Mouse (Mus musculus) frontal cortex, adult (tissue): ENCODE results near the gene Irf9.

Source experiments
- ATAC-seq: cut with Nextera tagmentation; 2 replicates; pipeline ENCODE4 v1.9.2; 2017; ENCODE audit warnings: mild to moderate bottlenecking, moderate library complexity, mixed read lengths; ENCODE audit not compliant: low TSS enrichment

The Irf9 gene

DNA sequence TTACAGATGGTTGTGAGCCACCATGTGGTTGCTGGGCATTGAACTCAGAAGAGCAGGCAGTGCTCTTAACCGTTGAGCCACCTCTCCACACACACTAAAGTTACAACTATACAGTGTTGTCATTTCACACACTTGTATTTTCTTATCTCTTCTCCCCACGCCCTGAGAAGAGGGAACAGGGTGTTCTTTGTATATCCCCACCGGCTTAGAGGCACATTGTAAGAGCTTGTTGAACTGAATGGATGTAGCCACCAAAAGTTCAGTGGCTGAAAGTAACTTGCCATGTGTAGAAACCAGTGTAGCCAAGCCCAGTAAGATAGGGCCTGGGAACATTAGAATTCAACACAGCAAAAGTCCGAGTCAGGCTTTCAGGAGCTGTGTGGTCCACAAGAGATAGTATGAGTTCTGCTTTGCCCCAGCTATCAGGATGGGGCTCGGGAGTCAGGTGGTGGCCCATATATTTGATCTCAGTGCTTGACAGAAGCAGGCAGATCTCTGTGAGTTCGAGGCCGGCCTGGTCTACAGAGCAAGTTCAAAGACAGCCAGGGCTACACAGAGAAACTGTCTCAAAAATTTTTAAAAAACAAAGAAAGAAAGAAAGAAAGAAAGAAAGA, 11.3 kb downstream of the Irf9 start:
- no peak for ATAC-seq

- ATAC-seq: no peak
Observed at GRCm38 (mm10) chr14:55615876-55616275, 12.5 kb downstream of the Irf9 start.

DNA sequence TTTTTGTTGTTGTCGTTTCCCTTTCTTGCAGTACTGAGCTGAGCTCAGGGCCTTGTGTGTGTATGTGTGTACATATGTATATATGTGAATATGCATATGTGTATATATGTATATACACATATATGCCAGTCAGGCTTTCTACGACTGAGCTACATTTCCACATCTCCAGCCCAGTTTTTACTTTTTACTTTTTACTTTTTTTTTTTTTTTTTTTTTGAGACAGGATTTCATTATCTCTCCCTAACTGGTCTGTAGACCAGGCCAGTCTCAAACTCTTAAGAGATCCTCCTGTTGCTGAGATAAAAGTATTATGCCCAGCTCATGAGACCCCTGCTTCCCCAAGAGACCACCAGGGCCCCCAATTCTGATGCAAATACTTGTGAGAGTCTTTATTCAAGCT, 13.5 kb downstream of the Irf9 start:
- ATAC-seq: no peak

DNA sequence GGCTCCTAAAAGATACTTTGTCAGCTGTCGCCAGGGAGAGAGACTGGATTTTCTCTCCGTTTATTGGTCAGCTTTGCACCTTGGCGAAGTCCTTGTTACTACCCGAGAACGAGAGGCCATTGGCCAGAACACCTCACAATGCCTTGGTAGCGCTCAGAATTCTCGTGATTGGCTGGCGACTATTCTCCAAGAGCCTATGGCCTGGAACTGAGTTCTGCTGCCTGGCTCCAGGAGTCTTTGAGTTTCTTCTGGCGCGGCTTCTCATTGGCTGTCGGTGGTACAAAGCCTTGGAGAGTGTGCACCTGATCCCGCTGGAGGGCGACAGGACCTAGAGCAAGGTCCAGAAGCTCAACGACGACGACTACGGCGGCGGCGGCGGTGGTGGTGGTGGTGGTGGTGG, 14.5 kb downstream of the Irf9 start, which contains the start of gene Rec8:
TSS of gene Rec8 (plus strand) at position 216 of the 400 bp plus-strand sequence.
- ATAC-seq: peak; percentile 72; the same call in 1 of the 2 replicates

- ATAC-seq: no peak
Observed at GRCm38 (mm10) chr14:55618486-55619195, 15.3 kb downstream of the Irf9 start.

DNA sequence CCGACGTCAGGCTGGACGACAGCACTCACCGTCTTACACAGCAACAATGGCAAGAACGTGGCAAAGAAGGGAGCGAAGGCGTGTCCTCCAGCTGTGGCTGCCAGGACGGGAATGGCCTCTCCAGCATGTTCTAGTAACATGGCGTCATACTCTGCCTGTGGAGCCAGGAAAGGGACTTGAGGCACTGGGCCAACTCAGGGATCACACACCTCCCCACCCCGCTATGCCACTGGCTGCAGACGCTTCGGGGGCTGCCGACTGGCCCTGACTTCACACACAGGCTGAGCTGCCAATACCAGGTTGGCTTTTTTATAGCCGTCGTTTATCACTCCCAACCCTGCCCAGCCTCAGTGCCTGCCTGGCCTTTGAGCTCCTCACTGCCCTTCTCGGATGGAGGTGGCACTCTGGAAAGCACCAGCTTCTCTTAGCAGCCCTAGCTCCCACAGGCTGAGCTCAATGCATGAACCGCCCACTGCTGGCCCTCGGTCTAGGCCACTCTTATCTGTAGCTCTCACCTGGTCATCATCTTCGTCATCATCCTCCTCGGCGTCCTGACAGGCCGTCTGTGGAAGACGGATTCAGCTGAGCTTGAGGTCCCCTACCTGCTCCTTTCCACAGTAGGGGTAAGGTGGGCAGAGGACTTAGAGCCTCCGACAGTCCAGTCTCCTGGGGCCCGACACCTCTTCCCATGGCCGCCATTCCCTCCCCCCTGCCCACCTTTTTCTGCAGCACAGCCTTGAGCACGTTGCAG, 24.9 kb downstream of the Irf9 start:
- no peak for ATAC-seq

GRCm38 (mm10) chr14:55629312-55629711, 25.9 kb downstream of the Irf9 start:
- ATAC-seq: no peak

DNA sequence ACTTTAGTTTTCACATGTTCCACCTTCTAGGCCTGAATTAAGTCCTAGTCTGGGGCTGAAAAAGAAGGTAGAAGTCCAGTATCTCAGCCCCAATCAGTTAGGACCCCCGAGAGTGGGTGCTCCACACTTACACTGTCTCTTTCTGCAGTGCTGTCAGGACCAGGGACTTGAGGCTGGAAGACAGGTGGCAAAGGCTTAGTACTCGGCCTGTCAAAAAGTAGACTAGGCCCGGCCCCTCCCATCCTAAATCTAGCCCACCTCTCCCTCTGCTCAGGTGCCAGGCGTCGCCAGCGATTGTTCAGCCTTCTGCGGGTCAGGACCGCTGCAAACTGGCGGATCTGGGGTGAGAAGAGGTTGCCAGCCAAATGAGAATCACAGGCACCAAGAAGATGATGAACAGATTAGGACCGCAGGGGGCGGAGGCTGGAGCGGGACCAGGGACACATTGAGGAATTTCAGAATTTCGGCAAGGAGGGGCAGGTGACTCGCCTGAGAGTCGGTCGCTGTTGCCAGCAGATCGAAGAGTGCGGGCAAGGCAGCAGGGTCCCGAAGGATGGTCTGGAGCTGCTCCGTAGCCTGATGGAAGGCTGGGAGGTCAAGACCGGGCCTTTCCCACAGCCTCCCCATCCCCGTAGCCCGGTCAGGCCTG, 31.6 kb downstream of the Irf9 start:
- peak; percentile 45 for ATAC-seq

DNA sequence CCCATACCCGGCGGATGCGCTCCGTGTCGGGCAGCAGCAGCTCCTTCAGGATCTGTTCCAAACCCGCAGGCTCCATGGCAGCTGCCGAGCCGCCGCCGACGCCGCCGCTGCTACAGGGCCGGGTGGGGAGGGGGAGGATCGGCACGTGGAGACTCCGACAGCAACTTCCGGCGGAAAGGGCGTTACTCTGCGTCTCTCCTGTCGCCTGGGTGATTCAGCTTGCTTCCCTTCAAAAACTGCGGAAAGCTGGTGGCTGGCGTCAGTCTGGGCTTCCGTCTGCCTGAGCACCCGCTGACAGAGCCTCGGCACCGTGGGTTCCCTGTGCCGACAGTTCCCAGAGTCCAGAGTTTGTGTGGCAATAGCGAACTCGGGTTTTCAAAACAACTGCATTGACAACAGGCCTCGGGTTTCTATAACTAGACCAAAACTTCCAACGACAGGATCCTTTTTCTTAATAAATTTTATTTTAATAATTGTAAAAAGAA, 32.2 kb downstream of the Irf9 start, which contains the start of gene Ipo4:
TSS of gene Ipo4 (minus strand) at position 435 of the 485 bp plus-strand sequence.
- ATAC-seq: peak; percentile 97

- ATAC-seq: no peak
Observed at GRCm38 (mm10) chr14:55637795-55638194, 34.4 kb downstream of the Irf9 start, which contains the start of gene Gm49378. TSS of gene Gm49378 (minus strand) at chr14:55637895.

GRCm38 (mm10) chr14:55640816-55641215, 37.4 kb downstream of the Irf9 start:
- ATAC-seq: no peak

DNA sequence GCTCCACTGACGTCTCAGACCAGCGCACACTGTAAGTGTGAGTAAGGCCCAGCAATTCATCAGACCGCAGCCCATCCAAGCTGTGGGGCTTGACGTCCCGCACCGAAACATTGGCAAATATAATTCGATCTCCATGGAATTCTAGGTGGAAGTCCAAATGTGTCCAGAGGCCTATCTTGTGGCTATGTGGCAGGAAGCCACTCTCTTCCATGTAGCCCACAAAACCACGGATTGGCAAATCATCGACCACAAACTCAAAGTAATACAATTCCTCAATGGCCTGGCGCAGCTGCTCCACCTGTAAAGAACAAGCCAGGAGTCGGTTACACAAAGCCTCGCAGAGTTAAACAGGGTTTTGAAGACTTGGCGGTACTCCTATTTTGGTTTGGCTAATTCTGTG, 37.9 kb downstream of the Irf9 start:
- ATAC-seq: no peak

DNA sequence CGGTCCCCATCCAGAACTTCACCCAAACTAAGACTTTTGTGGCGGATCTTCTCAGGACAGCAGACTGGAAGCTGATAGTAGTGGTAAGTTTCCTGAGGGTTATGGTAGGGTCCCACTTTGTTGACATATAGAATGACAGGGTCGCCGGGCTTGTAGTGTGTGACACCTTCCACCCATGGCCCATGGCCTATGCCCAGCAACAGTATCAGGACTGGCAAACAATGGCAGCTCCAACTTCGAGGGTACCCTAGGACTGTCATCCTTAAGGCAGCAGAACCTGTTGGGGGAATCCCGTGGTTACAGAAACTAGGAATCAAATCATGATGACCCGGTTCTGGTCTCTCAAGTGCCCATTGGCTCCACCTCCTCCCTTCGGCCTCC, 39.3 kb downstream of the Irf9 start:
- ATAC-seq: 0 out of 2 replicates have a peak, but pooled peaks have one; percentile 5

DNA sequence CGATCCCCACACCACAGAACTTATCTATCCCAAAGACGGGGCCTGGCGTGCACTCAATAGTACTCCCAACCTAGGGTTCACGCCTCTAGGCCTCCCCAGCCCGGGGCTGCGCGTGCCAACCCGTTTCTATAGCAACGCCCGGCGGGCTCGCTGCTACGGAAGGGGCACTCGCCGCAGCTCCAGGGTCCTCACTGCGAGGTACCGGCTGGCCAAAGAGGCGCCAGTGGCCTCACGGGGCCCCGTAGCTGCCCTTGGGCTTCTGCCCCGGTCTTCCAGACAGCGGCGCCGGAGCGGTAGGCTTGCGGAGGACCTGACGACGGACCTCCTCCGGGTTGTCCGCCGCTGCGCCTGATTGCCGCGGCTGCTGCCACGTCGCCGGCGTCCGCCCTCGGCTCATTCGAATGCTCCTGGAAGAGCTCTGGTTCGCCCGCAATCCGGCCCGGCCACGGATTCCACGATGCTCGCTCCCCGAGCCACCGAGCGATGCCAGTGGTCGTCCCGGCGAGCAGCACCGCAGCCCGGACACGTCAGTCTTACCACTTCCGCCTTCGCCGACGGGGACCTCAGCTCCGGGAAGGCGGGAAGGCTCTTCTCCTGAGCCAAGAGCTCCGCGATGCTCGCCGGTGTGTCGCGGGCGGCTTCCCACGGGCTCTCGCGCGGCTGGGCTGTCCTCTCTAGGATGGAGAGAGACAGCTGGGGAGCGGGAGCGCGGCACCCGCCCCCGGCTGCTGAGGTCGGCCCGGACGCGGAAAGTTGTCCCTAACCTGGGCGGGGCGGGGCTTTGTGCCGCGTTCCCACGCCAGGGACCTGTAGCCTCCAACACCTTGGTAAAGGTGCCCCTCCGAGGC, 39.9 kb downstream of the Irf9 start, which contains the start of gene Tm9sf1:
TSS of gene Tm9sf1 (minus strand) at position 747 of the 848 bp plus-strand sequence.
- peak; percentile 90 for ATAC-seq

DNA sequence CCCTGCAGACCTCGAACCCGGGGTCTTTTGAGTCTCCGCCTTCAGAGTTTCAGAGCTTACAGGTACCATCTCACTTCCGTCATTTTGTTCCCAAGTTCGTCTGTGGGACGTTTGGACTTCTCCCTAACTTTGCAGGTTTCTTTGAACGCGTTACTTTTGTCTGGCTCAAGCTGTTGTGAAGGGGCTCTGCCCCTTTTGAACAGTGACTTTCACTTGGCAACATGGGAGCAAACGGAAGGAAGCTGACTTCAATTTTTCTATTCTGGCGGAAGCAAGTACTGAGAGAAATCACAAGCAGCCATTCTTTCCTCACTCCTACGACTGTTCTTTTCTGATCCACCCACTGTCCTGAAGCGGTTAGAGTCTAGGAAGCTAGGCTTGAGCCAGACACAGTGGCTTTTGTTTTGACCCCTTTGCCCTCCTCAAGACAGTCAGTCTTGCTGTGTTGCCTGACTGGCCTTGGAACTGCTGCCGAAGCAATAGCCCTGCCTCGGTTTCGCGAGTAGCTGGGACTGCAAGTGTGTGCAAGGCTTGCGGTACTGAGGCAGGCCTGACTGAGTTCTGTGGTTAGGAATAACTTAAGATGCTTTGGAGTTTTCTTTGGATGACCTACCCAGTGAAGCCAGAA, 41.0 kb downstream of the Irf9 start:
- ATAC-seq: no peak

DNA sequence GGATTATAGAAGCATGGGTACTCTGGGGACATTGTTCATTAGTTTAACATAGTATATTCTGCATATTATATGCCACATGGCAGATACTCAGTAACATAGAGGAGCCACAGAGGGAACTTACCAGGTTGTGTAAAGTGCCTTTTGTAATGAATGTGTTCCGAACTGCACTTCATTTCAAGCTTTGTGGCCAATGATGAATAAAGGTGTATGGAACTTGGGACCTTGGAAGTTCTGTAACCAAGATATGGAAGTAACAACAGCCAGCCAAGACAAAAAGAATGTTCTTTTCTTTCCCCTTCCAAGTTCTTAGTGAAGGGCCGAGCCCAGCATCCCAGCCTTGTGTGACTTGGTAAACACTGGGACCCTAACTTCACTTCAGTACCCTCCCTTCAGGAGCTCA, 46.5 kb downstream of the Irf9 start, which contains the start of gene Tssk4:
TSS of gene Tssk4 (plus strand) at position 301 of the 400 bp plus-strand sequence.
- ATAC-seq: no peak

DNA sequence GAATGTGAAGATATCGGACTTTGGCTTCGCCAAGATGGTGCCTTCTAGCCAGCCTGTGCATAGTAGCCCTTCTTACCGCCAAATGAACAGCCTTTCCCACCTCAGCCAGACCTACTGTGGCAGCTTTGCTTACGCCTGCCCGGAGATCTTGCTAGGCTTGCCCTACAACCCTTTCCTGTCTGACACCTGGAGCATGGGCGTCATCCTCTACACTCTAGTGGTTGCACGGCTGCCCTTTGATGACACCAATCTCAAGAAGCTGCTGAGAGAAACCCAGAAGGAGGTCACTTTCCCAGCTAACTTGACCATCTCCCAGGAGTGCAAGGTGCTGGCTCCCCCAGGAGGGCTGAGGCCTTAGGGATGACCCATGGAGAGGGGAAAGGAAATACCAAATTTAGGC, 48.2 kb downstream of the Irf9 start:
- no peak for ATAC-seq

DNA sequence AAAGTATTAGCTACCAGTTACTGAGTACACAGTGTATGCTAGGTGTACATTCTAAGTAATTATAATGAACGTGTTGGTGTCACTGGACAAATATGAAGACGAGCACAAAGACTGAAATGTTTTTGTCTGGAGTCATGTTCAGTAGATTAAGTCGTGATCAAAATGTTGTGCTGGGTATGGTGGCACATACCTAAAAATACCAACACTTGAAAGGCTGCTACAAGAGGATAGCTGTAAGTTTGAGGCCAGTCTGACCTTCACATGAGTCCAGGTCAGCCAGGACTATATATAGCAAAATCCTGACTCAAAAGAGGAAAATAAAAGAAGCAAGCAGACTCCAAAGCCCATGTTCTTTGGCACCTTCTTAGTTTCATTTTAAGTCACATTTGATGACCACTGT, 53.6 kb downstream of the Irf9 start:
- ATAC-seq: no peak

DNA sequence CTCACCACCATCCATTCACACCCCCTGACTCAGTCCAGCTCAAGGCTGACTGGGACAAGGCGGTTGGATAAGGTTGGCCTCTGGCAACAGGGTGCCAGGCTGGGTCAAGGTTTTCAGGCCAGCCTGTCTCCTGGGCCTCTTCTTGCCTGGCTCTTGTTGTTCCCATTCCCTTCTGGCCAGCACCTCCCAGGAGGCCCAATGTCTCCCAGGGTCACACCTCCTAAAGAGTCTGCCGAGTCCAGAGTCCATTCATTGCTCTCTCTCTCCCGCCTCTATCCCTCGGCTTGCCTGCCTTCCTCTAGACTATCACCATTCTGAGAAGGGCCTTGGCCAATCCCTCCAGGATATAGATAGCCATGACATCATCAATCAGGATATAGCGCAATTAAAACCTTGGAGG, 54.6 kb downstream of the Irf9 start:
- no peak for ATAC-seq
